Mouse (Mus musculus) kidney, postnatal 36 days (tissue): Measurements from ENCODE around the gene Slc1a2.

Source experiments
- DNase-seq, 2 experiments: peaks; one replicate each; pipeline ENCODE4 v3.0.0; 2021 to 2022; ENCODE audit warnings: mixed read lengths in 2 of 2

The Slc1a2 gene

DNA sequence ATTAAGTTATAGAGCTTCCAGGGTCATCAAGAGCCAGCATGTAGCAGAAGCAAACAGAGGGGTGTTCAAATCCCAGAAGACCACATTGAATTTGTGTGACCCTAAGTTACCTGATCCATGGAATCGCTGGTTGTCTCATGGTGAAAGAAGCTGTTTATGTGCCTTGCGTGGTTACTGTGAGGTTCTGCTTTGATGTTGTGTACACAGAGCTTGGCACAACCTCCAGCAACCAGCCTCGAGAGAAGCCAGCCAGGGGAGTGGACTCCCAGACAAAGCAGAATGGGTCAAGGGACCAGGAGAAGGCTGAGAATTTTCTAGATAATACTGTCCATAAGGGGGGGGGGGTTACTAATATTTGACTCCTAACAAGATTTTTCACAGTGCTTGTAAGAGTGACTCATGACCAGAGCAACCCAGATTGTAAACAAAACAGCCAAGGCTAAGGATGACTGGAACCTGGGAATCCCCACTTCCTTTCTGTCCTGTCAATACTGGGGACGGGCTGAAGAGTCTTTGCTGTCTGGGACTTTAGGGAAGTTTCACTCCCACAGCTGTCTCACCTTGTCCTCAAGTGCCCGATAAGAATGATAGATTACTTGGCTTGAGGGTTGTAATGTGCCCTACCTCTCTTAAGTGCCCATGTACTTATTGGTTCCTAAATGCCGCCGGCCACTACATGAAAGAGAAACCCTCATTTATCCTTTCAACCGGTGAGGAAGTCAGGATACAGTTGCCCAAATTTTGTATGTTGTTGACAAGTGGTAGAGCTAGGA, 106.3 kb downstream of the Slc1a2 start:
- no peak for DNase-seq

DNA sequence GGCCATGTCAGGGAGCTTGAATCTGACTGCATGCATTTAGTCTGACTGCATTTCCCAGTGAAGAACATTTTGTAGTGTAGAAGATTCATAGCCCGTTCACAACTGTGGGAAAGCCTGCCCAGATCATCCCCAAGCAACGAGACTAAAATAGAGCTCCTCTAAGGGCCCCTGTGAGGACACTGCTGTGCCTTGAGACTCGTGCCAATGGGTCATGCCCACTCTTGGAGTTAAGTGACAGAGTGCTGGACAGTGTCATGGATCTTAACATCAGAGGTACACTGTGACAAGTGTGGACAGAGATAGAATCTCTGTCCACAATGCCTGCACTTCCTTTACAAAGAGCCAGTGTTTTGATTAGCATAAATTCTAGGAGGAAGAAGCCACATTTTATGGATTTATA, 109.8 kb downstream of the Slc1a2 start:
- DNase-seq, result no peak

DNA sequence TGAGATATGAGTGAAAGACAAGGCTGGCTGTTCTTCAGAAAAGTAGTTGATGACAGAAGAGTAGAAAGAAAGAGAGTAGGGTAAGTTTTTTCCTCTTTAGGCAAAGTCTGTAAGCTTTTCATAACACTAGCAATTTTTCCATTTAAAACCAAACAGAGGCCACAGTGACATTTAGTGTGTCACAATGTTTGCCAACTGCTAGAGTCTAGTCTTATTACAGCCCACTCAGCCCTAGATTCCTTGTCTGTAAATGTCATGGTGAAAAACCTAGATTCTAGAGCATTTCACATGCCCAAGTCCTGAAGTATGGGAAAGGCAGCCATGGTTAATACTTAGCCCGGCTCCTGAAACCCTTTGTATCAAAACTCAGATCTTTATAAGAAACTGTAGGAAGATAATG, 112.8 kb downstream of the Slc1a2 start:
- no peak for DNase-seq

- DNase-seq, result no peak
Observed at GRCm38 (mm10) chr2:102772276-102772675, 113.8 kb downstream of the Slc1a2 start.

DNA sequence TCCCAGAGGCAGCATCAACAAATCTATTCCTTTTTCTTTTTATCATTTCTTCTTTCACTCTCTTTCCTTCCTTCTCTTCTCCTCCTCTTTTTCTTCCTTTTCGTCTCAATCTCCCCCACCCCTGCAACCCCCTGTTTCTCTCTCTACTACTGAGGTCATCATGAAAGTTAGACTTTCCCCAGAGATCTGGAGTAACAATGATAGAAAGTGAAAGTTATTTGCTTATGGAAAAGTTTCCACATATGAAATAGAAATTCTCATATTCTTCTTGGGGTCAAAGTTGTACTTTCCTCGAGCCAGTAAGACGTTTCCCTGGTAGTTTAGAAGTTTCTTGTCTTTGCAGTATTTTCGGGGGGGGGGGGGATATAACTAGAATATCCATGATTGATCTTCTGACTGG, 116.2 kb downstream of the Slc1a2 start:
- no peak for DNase-seq

DNA sequence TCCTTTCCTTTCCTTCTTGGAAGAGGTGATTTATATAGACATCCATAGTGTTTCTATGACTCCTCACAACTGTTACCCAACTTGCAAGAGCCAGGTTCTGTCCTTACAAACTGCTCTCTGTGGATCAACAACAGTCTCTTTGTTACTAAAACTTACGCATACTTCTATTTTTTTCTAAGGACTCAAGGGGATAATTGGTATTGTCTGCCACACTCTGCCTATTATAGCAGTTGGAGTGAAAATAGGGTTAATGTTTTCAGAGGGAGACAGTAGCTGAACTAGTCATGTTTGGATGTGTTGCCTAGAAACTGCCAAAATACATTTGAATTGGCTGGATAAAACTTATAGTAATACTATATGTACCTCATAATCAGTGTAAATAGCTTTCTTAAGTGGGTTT, 117.1 kb downstream of the Slc1a2 start:
- DNase-seq, result no peak

GRCm38 (mm10) chr2:102778208-102778607, 119.7 kb downstream of the Slc1a2 start:
- no peak for DNase-seq

DNA sequence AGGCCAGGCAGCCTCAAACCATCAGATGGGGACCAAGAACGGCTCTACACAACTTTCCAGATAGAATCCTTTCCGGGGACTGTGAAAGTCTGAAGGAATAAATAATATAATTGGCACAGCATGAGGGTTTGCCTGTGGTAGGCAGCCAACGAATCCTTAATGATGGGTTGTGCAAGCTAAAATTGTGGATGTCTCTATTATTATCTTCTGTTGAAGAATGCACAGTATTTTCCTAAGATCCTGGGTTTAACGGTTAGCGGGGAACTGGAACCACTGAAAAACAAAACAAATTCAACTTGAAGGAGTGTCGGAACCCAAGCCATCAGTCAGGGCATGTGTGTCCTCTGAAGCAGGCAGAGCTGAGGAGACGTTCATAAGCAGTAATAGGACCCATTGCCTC, 124.3 kb downstream of the Slc1a2 start:
- DNase-seq, result no peak

- no peak for DNase-seq
Observed at GRCm38 (mm10) chr2:102785696-102786095, 127.2 kb downstream of the Slc1a2 start.

DNA sequence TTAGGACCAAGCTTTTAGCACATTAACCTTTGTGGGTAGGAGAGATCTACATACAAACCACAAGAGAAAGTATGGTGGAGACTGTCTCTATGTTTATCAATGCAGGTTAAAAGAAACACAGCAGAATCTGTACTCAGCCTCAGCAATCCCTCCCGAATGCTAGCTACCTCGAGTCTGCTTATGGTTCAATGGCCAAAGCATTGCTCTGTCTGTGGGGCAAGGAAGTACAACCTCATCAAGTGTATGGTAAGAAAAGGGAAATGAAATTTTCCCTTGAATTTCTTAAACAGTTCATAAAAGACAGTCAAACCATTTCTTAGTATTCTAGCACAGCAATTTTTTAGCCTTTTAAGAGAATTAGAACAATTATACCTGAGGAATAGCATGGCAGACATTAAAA, 133.2 kb downstream of the Slc1a2 start:
- no peak for DNase-seq

- DNase-seq, result no peak
Observed at GRCm38 (mm10) chr2:102792804-102793203, 134.3 kb downstream of the Slc1a2 start.

- DNase-seq, result no peak
Observed at GRCm38 (mm10) chr2:102795034-102795433, 136.6 kb downstream of the Slc1a2 start.

GRCm38 (mm10) chr2:102798149-102798548, 139.7 kb downstream of the Slc1a2 start:
- no peak for DNase-seq

GRCm38 (mm10) chr2:102801899-102802298, 143.4 kb downstream of the Slc1a2 start:
- no peak for DNase-seq

- peak; percentile 5 to 43 for DNase-seq
Observed at GRCm38 (mm10) chr2:102804109-102804508, 145.7 kb downstream of the Slc1a2 start.

DNA sequence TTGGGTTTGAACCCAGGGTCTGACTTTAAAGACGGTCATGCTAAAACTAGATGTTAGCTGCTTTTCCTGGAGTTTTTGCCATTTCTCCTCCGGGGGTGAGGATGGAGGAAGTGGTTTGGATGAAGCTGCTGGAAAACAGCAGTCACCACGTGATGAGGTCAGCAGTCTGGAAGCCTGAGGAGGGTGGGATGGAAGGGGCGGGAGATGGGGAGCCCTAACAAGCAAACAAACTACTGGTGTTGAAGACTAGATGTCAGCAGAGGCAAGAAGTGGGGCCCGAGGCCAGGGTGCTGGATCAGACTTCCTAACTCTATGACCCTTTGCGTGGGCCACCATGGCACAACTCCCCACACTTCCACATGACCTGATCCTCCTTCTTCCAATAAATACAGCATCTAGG, 146.8 kb downstream of the Slc1a2 start:
- peak; percentile 2 to 7 for DNase-seq

DNA sequence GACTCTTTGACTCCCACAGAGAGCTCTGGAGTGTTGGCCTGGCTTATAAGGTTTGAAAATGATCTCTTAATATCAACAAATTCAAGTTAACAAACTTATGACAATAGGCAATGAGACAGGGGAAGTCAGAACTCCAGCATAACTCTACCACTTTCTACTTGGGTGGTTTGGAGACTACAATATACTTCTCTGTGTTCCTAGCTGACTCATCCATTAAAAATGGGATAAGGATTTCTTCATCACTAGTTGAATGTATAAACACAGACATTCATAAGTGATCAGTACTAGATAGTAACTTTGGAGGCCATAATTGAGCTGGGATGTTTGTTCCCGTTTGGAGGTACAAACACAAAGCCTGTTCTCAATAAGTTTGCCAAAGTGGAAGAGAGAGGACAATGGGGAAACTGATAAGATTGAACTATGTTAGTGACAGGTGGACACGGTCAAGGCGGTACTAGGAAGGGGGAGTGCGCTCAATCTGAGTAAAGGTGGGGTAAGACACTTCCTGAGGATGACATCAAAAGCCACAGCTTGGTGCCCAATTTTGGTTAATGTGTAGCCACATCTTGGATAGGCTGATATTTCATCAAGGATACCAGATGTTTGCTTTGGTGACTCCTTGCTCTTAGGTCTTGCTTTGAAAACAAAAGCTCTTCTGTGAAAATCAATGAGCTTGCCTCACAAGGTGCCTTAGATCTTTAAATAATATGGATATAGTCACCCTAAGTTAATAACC, 147.5 kb downstream of the Slc1a2 start:
- DNase-seq, result peak; percentile 9 to 28

DNA sequence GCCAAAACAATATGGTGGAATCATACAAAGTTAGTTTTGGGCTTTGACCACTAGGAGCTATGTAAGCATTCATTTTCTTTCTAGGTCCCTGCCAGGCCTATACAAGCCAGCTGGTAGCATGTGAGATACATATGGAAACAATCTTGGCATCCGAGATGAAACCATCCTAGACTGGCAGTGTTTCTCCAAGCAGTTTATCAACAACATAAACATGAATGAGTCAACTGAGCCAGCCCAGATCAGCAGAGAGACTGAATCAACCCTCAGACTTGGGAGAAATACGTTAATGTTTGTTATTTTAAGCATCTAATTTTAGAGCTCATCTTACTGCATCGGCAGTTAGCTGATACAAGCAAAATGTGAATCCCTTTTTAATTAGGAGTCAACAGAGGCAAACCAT, 149.2 kb downstream of the Slc1a2 start:
- DNase-seq, result no peak

DNA sequence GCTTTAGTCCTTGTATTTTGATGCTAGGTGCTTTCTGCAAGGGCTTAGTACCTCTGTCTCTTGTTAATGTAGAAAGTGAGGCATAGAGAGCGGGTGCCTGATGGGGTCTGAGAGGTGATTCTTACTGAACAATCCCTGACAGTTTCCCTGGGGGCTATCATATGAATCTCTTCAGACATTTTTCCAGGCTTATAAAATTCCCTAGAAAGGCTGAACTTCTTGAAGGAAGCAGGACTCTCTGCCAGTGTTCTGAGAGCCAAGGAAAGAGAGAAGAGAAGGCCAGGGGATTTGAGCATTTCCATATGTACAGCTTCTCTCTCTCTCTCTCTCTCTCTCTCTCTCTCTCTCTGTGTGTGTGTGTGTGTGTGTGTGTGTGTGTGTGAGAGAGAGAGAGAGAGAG, 151.0 kb downstream of the Slc1a2 start:
- no peak for DNase-seq

GRCm38 (mm10) chr2:102812756-102813155, 154.3 kb downstream of the Slc1a2 start:
- no peak for DNase-seq

GRCm38 (mm10) chr2:102815289-102815809, 156.9 kb downstream of the Slc1a2 start:
- peak in 1 of 2 experiments; percentile 1 for DNase-seq

GRCm38 (mm10) chr2:102820225-102820711, 161.8 kb downstream of the Slc1a2 start:
- DNase-seq, result no peak

DNA sequence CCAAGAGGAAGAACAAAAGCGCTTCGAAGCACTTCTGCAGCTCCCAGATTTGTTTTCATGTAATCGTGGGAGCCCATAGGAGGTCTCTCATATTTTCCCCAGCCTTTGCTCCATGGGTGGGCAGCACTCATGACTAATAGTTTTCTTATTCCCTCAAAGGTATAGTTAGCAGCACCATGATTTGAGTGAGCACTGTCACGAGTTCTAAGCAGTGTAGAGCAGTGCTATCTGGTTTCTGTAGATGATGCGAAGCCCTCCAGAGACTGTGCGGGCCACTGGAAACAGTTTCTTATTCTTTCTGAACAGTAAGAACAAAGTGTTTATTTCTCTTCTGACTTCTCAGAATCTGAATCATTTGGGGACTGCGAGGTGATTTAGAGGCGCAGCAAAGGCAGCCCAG, 162.3 kb downstream of the Slc1a2 start:
- DNase-seq, result no peak

DNA sequence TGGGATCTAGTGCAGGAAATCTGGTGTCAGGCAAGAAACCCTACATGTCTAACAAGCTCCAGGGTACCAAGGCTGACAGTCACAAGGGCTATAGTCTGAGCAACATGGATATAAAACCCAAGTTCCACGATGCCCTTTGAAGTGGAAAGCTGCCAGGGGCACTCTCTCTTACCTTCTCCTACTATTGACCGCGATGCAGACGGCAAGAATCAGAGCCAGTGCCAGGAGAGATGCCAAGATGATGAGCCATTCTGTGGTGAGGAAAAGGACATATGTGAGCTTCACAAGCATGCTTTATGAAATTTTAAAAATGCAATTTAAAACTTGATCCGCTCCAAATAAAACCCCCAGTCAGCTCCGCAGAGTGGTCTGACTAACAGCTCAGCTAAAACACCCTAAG, 163.6 kb downstream of the Slc1a2 start:
- DNase-seq, result no peak
